Mouse (Mus musculus): ENCODE measurements around the gene Olfr1137. TPM values are rescaled to one million over a fixed set of nuclear protein-coding genes. Genes with fewer than 3 reads are reported as not detected.

Olfr1137 gene
- polyA plus RNA-seq (2016; fragmentation: Nextera tagmentation; extraction: Ambion mirVana), result not detected in 2 replicates

- H3K4me3 ChIP-seq, result no peak within 1 kb of the TSS
- no peaks in the 10 kb centered on the region for H3K4me1 ChIP-seq
- DNase-seq (ENCODE audit: low spot score), result no peak
- H3K36me3 ChIP-seq, result no peaks in the 10 kb centered on the region
- no peaks in the 10 kb centered on the region for H3K9me3 ChIP-seq (replicated peaks)
- no peak within 1 kb of the TSS for H3K27ac ChIP-seq
- H3K27me3 ChIP-seq (ENCODE audit: low read depth, poor library complexity, severe bottlenecking), result no peaks in the 10 kb centered on the region
These were observed at the start of gene Olfr1137 for GRCm38 (mm10) chr2:87713079-87713478. Olfr1137 (minus strand) TSS chr2:87713179.

GRCm38 (mm10) chr2:87753891-87754290 lies 40.9 kb upstream of the Olfr1137 start, which contains the start of gene Olfr1141:
Olfr1141 (minus strand) TSS chr2:87753991.
- H3K36me3 ChIP-seq, result no peaks in the 10 kb centered on the region
- no peaks in the 10 kb centered on the region for H3K4me1 ChIP-seq
- WGBS, result 89% methylated on average over 1 of the region's 1 CpGs
- H3K4me3 ChIP-seq, result no peak within 1 kb of the TSS
- DNase-seq (ENCODE audit: low spot score), result no peak
- H3K9me3 ChIP-seq (replicated peaks), result no peaks in the 10 kb centered on the region
- H3K27ac ChIP-seq, result no peak within 1 kb of the TSS
- no peaks in the 10 kb centered on the region for H3K27me3 ChIP-seq (ENCODE audit: low read depth, poor library complexity, severe bottlenecking)

- WGBS, result 83% methylated on average over 3 of the region's 3 CpGs
- Histone ChIP-seq H3K27ac (no peak within 1 kb of the TSS), H3K36me3 (no peaks in the 10 kb centered on the region), H3K4me1 (no peaks in the 10 kb centered on the region), H3K9me3 (replicated peaks) (no peaks in the 10 kb centered on the region), H3K4me3 (no peak within 1 kb of the TSS), H3K27me3 (ENCODE audit: low read depth, poor library complexity, severe bottlenecking) (no peaks in the 10 kb centered on the region)
- DNase-seq (ENCODE audit: low spot score), result no peak
These were observed 30.5 kb upstream of the Olfr1137 start, which contains the start of gene Olfr1140 for GRCm38 (mm10) chr2:87743452-87743851. Olfr1140 (plus strand) TSS chr2:87743752.

GRCm38 (mm10) chr2:87739878-87740277 lies 26.9 kb upstream of the Olfr1137 start, which contains the start of gene Olfr1138:
Olfr1138 (minus strand) TSS chr2:87739978.
- WGBS, result 81% methylated on average over 1 of the region's 1 CpGs
- Histone ChIP-seq H3K4me3 (no peak within 1 kb of the TSS), H3K36me3 (no peaks in the 10 kb centered on the region), H3K27me3 (ENCODE audit: low read depth, poor library complexity, severe bottlenecking) (no peaks in the 10 kb centered on the region), H3K9me3 (replicated peaks) (no peaks in the 10 kb centered on the region), H3K27ac (no peak within 1 kb of the TSS), H3K4me1 (no peaks in the 10 kb centered on the region)
- DNase-seq (ENCODE audit: low spot score), result no peak

GRCm38 (mm10) chr2:87693847-87694246 lies 19.1 kb downstream of the Olfr1137 start, which contains the start of gene Olfr1136:
Olfr1136 (minus strand) TSS chr2:87693947.
- Histone ChIP-seq H3K4me3 (no peak within 1 kb of the TSS), H3K27me3 (ENCODE audit: low read depth, poor library complexity, severe bottlenecking) (no peaks in the 10 kb centered on the region), H3K27ac (no peak within 1 kb of the TSS), H3K36me3 (no peaks in the 10 kb centered on the region), H3K9me3 (replicated peaks) (no peaks in the 10 kb centered on the region), H3K4me1 (no peaks in the 10 kb centered on the region)
- DNase-seq (ENCODE audit: low spot score), result no peak

GRCm38 (mm10) chr2:87673564-87673963 lies 39.4 kb downstream of the Olfr1137 start, which contains the start of gene Olfr1135:
Olfr1135 (minus strand) TSS chr2:87673664.
- no peak within 1 kb of the TSS for H3K27ac ChIP-seq
- WGBS, result 38% methylated on average over 1 of the region's 1 CpGs
- DNase-seq (ENCODE audit: low spot score), result no peak
- no peaks in the 10 kb centered on the region for H3K27me3 ChIP-seq (ENCODE audit: low read depth, poor library complexity, severe bottlenecking)
- no peak within 1 kb of the TSS for H3K4me3 ChIP-seq
- H3K9me3 ChIP-seq (replicated peaks), result no peaks in the 10 kb centered on the region
- no peaks in the 10 kb centered on the region for H3K36me3 ChIP-seq
- no peaks in the 10 kb centered on the region for H3K4me1 ChIP-seq

Other genes with a start within 250 kb of the Olfr1137 start
- gene Pramel7, start 216.1 kb downstream of the Olfr1137 start, polyA plus RNA-seq (2016; fragmentation: Nextera tagmentation; extraction: Ambion mirVana), result not detected in 2 replicates
- gene Pramel6, start 206.6 kb downstream of the Olfr1137 start, polyA plus RNA-seq (2016; fragmentation: Nextera tagmentation; extraction: Ambion mirVana), result not detected in 2 replicates
- gene Olfr153, start 181.4 kb downstream of the Olfr1137 start, polyA plus RNA-seq (2016; fragmentation: Nextera tagmentation; extraction: Ambion mirVana), result not detected in 2 replicates
- not detected in 2 replicates for gene Olfr1128, start 167.6 kb downstream of the Olfr1137 start, polyA plus RNA-seq (2016; fragmentation: Nextera tagmentation; extraction: Ambion mirVana)
- gene Olfr1129, start 139.3 kb downstream of the Olfr1137 start, polyA plus RNA-seq (2016; fragmentation: Nextera tagmentation; extraction: Ambion mirVana), result not detected in 2 replicates
- not detected in 2 replicates for gene Olfr1130, start 107.0 kb downstream of the Olfr1137 start, polyA plus RNA-seq (2016; fragmentation: Nextera tagmentation; extraction: Ambion mirVana)
- not detected in 2 replicates for gene Olfr1131, start 86.1 kb downstream of the Olfr1137 start, polyA plus RNA-seq (2016; fragmentation: Nextera tagmentation; extraction: Ambion mirVana)
- not detected in 2 replicates for gene Olfr1132, start 75.6 kb downstream of the Olfr1137 start, polyA plus RNA-seq (2016; fragmentation: Nextera tagmentation; extraction: Ambion mirVana)
- gene Olfr1133, start 65.8 kb downstream of the Olfr1137 start, polyA plus RNA-seq (2016; fragmentation: Nextera tagmentation; extraction: Ambion mirVana), result not detected in 2 replicates
- not detected in 2 replicates for gene Olfr1134, start 54.7 kb downstream of the Olfr1137 start, polyA plus RNA-seq (2016; fragmentation: Nextera tagmentation; extraction: Ambion mirVana)
- gene Olfr1135, start 39.5 kb downstream of the Olfr1137 start, polyA plus RNA-seq (2016; fragmentation: Nextera tagmentation; extraction: Ambion mirVana), result not detected in 2 replicates
- gene Olfr1136, start 19.2 kb downstream of the Olfr1137 start, polyA plus RNA-seq (2016; fragmentation: Nextera tagmentation; extraction: Ambion mirVana), result not detected in 2 replicates
- not detected in 2 replicates for gene Olfr1138, start 26.8 kb upstream of the Olfr1137 start, polyA plus RNA-seq (2016; fragmentation: Nextera tagmentation; extraction: Ambion mirVana)
- not detected in 2 replicates for gene Olfr1140, start 30.6 kb upstream of the Olfr1137 start, polyA plus RNA-seq (2016; fragmentation: Nextera tagmentation; extraction: Ambion mirVana)
- gene Olfr1141, start 40.8 kb upstream of the Olfr1137 start, polyA plus RNA-seq (2016; fragmentation: Nextera tagmentation; extraction: Ambion mirVana), result not detected in 2 replicates
- gene Olfr152, start 66.3 kb upstream of the Olfr1137 start, polyA plus RNA-seq (2016; fragmentation: Nextera tagmentation; extraction: Ambion mirVana), result not detected in 2 replicates
- not detected in 2 replicates for gene Olfr1143, start 87.4 kb upstream of the Olfr1137 start, polyA plus RNA-seq (2016; fragmentation: Nextera tagmentation; extraction: Ambion mirVana)
- gene Olfr1145, start 96.6 kb upstream of the Olfr1137 start, polyA plus RNA-seq (2016; fragmentation: Nextera tagmentation; extraction: Ambion mirVana), result not detected in 2 replicates
- gene Olfr1148, start 117.4 kb upstream of the Olfr1137 start, polyA plus RNA-seq (2016; fragmentation: Nextera tagmentation; extraction: Ambion mirVana), result not detected in 2 replicates
- gene Olfr1150-ps1, start 130.8 kb upstream of the Olfr1137 start, polyA plus RNA-seq (2016; fragmentation: Nextera tagmentation; extraction: Ambion mirVana), result not detected in 2 replicates
- not detected in 2 replicates for gene Olfr1151, start 142.7 kb upstream of the Olfr1137 start, polyA plus RNA-seq (2016; fragmentation: Nextera tagmentation; extraction: Ambion mirVana)
- 0.03 TPM in 1 of 2 replicates, not detected in the other for gene Olfr1152, start 153.3 kb upstream of the Olfr1137 start, polyA plus RNA-seq (2016; fragmentation: Nextera tagmentation; extraction: Ambion mirVana)
- gene Olfr1153, start 181.8 kb upstream of the Olfr1137 start, polyA plus RNA-seq (2016; fragmentation: Nextera tagmentation; extraction: Ambion mirVana), result not detected in 2 replicates
- not detected in 2 replicates for gene Olfr1154, start 192.0 kb upstream of the Olfr1137 start, polyA plus RNA-seq (2016; fragmentation: Nextera tagmentation; extraction: Ambion mirVana)
- gene Olfr1155, start 232.0 kb upstream of the Olfr1137 start, polyA plus RNA-seq (2016; fragmentation: Nextera tagmentation; extraction: Ambion mirVana), result not detected in 2 replicates
- not detected in 2 replicates for gene Olfr1156, start 239.9 kb upstream of the Olfr1137 start, polyA plus RNA-seq (2016; fragmentation: Nextera tagmentation; extraction: Ambion mirVana)

Data from limb, embryonic 10.5 days (tissue).